Mouse (Mus musculus) hematopoietic stem cell, adult 5-6 weeks (primary cell): ENCODE measurements around the gene Atg9a. TPM values are rescaled to one million over a fixed set of nuclear protein-coding genes. Genes with fewer than 3 reads are reported as not detected.

ENCODE experiments used
- ATAC-seq, 2 experiments: fragments of 125-278 bp in 1 of 2; replicated peaks in 1 of 2; 2 replicates each; pipeline ENCODE4 v1.8.0; 2016 to 2017; ENCODE audit warnings: inconsistent platforms in 2 of 2, mild to moderate bottlenecking in 2 of 2, moderate number of reproducible peaks in 2 of 2, low read depth in 1 of 2, moderate TSS enrichment in 1 of 2; ENCODE audit not compliant: low FRiP score in 2 of 2, poor library complexity in 2 of 2, severe bottlenecking in 2 of 2, insufficient read depth in 1 of 2, low TSS enrichment in 1 of 2
- total RNA-seq: library from RNA; stranded (forward); fragments of 172-1452, 232-1000 nt; gene quantifications from 2 replicates; pipeline ENCODE4 v1.2.3, GENCODE M21; 2017

Gene Atg9a
- total RNA-seq, 1 experiment from 2014 or later, result 7.5 TPM

DNA sequence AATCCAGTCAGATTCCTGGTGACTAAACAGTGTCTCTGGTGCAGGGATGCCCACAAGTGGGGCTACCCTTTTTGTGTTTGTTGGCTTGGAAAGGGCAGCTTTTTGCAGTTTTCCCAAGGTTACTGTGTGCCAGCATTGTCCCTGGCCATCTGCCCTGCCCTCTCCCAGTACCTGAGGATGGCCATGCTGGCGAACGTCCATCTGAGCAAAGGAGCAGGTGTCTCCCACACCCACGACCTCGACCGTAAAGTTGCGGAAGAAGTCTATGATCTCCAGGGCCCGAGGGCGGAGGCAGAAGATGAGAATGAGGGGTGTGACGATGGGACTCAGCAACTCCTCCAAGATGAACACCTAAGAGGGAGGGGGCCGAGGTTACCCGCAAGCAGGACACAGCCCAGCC, 6.5 kb downstream of the Atg9a start:
- ATAC-seq, result no peak

DNA sequence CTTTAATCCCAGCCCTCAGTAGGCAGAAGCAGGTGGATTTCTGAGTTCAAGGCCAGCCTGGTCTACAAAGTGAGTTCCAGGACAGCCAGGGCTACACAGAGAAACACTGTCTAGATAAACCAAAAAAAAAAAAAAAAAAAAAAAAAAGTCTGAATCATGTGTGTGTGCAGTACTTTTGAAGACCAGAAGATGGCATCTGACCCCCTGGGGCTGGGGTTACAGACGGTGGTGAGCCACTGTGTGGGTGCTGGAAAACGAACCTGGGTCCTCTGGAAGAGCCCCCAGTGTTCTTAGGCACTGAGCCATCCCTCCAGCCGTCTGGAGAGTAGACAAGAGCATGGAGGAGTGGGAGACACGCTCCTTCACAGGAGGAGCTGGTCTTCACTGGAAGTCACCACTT, 9.8 kb downstream of the Atg9a start:
- ATAC-seq, result no peak

DNA sequence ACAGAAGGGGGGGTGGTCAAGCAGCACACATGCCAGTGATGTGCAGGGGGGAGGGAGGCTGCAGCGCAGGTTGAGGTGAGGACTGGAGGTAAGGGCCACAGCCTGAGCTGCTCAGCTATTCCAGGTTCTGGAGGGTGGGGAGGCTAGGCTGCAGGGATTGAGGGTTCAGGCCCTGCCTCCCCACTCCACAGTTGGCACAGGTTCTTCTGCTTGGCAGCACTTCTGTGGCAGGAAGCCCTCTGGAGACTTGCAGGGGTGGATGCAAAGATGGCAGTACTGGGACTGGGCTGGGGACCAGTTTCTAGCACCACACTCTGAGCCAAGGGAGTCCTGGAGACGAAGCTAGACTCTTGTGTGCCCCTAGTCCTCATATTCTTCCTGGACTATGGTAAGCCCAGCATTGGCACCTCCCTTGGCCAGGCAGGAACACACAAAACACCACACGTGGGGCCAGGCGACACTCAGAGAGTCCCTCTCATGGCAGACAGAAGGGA, 10.6 kb downstream of the Atg9a start:
- ATAC-seq, result no peak

DNA sequence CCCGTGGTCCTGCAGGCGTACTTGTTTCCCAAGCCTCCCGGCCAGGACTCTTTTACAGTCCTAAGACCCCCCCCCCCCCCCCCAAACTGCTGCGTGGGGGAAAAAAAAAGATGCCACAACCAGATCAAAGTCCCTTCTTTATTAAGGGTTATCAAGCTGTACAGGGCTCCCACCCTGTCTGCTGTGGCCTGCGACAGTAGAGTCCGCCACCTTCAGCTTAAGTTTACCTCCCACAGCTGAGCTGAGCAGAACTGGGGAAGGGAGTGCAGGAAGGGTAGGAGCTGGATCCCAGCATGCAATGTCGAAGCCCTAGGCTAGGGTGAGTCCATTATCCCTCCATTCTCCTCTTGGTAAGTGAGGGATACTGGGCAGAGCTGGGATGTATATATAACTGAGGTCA, 11.3 kb downstream of the Atg9a start:
- ATAC-seq, result no peak

DNA sequence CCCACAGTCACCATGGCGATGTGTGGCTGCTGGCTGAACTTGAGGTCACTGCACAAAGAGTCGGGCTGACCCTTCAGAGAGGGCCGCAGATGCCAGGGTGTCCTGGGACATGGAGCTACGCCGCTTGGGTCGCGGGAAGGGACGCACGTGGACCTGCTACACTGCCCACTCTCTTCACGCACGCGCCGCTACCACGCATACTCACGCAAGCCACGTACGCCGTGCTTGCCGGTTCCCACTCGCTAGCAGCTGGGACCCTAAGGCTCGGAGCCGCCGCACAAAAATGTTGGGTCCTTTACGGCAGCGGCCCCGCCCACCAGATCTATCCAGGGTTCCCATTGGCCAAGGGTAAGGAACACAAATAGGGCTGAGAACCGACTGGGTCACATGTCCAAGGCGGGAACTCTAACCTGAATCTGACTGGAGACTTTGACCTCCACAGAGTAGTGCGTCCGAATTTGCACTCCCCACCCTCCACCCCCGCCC, 11.8 kb downstream of the Atg9a start, which contains the start of gene Abcb6:
Gene Abcb6 (minus strand): TSS at position 288 of the 486 bp plus-strand sequence.
- ATAC-seq, result peak; percentile 74 to 88

DNA sequence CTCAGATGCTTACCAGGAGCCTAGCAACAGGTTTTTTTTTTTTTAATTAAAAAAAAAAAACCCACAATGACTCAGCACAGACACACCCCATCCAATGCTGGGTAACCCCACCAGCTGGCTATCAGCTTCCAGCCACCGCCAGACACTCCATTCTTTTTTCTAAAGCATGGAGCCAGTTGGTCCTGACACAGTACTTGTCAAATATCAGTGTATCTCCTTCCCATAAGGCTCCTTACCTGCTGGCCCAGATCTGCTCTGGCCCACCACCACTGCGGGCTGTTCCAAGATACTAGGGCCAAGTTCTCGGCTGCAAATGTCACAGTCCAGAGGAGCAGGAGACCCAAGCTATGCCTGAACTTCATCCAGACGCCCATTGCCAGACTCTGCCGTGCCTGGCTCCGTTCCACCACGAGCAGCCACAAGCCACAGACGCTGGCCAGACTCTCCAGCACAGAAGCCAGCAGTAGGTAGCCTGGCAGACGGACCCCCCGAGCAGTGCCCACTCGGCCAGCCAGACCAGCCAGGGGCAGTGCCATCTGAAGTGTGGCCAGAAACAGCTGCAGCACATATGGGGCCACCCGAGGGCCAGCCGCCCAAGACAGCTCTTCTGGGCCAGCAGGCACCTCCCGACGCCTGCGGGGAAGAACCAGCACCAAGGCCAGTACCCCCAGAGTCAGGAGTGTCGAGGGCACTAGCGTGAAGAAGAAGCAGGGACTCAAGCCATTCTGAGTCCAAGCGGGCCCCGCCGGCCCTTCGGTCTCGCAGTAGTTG, 12.5 kb downstream of the Atg9a start:
- ATAC-seq, result peak; percentile 46 to 74

DNA sequence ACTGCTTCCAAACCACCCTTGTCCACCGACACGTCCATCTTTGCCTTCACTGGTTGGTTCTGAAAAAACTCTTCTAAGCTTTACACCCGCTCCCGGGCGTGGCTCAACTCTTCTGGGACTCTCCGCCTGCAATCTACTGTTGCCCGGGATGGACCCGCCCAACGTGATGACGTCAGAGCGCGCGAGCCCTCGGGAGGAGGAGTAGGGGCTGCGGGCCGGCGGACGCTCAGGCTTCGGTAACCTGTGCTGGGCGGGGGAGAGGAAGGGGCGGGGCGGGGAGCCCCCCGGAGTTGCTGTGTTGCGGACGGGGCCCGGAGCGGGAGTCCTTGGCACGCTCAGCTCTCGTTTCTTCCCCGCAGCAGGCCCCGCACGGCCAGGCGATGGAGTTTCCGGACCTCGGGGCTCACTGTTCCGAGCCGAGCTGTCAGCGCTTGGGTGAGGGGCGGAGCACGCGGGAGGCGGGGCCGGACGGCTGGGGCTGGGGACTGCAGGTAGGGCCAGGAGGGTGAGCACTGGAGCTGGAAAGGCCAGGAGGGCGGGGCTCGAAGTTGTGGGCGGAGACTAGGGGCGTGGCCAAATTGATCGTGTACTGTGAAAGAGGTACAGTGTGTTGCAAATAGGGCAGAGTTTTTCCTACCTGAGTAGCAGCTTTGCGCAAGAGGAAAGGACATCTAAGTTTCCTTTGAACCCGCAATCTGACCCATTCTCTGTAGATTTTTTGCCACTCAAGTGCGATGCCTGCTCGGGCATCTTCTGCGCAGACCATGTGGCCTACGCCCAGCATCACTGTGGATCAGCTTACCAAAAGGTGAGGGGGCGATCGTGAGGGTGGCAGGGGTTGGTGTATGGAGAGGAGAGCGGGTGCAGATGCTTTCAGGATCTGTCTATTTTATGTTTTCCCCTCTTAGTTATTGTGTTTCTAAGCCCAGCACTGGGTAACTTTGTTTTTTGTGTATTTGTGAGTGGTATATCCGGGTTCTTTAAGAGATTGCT, 23.2 kb downstream of the Atg9a start, which contains the start of gene Zfand2b:
Gene Zfand2b (plus strand): TSS at position 175 of the 993 bp plus-strand sequence.
- ATAC-seq, result peak; percentile 92 to 93

DNA sequence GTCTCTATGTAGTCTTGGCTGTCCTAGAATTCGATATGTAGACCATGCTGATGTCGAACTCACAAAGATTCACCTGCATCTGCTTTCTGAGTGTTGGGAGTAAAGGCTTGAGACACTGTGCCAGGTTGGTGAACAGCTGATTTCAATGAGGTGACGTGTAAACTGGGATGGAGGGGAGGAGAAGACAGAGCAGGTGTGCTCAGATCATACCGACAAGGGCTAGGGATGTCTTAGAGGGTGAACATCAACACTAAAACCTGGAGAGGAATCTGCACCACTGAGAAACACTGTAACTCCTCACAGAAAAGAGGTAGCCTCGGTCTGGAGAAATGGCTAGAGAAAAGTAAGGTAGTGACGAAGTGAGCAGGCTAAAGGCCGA, 23.9 kb downstream of the Atg9a start:
- ATAC-seq, result peak in 1 of 2 experiments; percentile 3; a peak in 1 of 4 replicates

DNA sequence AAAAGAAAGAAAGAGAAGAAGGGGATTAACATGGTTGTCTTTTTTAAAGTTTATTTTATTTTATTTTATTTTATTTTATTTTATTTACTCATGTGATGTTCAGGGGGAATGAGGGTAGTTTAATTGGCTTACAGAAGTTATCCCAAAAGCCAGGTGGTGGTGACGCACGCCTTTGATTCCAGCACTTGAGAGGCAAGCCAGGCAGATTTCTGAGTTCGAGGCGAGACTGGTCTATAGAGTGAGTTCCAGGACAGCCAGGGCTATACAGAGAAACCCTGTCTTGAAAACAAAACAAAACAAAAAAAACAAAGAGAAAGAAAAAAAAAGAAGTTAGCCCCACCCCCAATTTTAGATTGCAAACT, 31.8 kb downstream of the Atg9a start:
- no peak for ATAC-seq

DNA sequence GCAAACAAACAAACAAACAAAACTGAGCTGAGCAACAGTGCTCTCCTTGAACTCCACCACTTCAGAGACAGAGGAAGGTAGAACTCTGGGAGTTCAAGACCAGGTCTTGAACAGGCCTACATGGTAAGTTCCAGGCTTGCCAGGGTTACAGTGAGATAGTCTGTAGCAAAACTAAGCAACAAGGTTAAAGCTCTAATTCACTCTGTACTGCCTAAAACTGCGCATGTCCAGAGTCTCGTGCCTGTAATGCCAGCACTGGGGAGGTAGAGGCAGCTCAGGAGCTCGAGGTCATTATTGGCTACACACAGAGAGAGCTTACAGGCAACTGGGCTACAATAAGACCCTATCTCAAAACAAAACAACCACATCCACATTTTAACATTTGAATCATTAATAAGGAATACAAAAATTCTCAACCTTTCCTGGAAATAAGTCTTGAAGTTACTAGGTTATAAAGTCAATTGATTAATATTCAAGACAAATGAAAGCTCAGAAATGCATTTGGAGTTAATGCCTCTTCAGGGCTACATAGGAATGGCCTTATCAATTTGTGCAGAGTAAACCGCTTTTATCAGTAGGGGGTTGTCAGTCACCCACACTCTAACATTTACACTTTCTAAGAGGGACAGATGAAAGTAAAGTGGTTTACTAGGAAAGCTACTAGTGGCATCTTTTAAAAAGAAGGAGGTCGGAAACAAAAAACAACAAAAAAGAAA, 32.3 kb downstream of the Atg9a start:
- no peak for ATAC-seq

DNA sequence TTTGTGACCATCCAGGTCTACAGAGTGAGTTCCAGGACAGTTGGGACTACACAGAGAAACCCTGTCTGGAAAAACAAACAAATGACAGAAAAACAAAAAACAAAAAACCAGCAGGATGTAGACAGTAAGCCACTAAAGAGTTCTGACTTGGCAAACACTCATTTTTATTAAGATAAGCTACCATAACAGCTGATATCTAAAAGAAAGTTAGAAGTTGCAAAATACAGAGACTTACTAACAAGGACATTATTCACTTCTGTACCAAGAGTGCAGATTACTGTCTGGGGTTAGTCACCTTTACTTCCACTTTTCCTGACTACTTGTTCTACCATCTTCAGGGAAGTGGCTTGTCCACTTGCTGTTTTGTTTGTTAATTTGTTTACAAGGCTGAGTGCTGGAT, 33.0 kb downstream of the Atg9a start:
- no peak for ATAC-seq

DNA sequence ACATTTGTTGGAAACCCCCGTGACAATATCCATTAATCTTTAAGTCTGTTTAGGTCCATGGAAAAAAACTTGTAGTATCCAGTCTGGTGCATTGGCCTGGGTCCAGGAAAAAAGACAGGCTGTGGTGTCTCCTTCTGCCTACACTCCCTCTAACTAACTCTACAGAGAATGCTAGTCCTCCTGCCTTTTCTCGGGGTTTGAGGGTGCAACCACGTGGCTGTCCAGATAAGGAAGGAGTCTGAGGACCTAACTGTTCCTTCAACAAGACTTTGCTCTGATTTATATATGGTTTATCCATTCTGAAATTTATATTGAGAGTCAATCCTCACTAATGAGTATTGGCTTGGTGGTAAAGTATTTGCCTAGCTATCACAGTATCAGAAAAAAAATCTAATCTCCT, 36.2 kb downstream of the Atg9a start:
- no peak for ATAC-seq

DNA sequence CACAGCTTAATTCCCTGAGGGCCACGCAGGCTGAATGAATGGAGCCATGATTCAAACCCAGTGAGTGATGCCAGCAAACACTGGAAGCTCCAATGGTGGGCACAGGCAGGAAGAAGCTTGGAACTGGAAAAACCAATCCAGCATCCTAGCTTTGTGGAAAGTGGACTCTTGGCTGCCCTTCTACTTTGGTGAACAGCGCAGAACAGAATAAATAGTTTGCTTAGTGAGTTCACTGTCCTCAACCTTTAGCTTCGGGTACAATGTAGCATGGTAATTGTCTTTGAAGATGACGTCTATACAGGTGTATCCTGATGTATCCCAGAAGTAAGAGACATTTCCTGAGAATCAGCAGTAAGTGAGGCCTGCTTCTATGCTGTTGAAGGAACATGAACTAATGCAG, 43.3 kb downstream of the Atg9a start:
- no peak for ATAC-seq

DNA sequence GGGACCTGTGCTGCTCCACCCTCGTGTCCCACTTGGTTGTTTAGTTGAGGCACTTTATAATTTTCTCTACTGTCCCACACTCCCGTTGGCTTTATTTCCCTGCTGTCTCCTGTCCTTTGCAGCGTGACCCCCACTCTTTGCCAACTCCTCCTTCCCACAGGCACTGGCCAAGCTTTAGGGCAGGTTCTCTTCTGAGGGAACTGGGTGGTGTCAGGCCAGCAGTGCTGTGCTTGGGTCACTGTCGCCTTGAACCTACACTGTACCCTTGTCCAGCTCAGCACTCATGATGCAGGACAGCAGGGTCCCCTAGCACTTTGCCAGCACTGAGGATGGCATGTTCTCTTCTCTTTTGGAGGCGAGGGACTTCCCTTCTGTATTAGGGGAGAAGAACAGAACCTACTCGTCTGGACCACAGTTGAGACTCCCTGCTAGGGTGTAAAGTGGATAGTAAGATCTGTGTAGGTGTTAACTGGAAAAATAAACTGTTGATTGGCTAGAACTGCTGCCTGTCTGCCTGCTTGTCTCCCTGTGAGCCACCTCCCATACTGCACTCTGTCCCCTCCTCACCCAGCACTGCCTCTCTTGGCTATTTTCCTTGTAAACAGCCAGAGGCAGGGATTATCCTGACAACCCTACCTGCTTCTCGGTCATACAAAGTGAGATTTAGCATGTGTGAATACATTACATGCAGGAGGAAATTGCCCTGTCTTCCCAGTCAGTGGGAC, 44.4 kb downstream of the Atg9a start:
- no peak for ATAC-seq

DNA sequence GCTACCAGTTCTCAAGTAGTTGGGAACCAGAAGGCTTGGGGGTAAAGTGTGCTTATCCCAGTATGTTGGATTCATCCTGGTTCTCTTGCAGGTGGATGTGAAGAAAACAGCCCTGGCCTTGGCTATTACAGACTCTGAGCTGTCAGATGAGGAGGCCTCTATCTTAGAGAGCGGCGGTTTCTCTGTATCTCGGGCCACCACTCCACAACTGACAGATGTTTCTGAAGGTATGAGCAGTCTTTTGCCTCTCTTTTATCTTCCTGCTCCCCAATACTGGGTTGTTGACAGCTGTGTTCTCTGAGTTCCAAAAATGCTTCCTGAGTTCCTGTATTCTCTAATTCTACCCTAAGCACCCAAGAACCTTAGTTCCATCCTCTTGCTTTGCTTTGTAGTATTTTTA, 46.4 kb downstream of the Atg9a start:
- ATAC-seq, result no peak

DNA sequence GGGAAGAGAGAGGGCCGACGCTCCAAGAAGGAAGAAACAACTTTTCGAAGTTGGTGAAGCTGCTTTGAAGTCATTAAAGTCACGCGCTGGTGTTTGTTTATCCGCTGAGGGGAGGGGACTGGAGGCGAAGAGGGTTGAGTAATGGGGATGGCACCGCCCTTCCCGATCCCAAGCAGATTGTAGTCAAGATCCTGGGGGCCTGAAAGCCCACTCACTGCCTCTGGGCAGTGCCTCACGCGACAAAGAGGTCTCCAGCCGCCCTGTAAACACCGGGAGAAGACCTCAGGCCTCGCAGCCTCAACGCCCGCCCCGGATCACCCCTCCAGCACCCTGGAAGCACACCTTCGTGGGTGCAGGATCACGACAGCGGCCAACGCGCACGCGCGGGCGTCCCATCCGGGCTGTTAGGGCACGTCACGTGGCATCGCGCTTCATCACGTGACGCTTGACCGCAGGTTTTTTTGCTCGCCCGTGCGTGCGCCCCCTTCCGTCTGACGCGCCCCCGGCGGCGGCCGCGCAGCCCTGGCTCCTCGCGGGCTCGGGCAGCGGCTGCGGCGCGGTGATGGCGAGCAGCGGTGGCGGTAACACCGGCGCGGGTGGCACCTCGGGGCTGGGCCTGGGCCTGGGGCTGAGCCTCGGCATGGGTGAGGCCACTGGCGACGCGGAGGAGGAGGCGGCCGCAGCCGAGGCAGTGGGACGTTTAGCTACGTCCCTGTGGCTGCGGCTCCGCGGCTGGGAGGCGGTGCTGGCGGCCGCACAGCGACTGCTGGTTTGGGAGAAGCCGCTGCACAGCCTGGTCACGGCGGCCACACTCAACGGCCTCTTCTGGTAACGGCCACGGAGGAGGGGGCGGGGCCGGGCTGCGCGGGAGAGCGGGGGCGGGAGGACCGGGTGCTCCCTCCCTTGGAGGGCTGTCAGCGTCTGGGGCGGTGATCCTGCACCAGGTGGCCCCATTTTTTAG, 49.4 kb downstream of the Atg9a start, which contains the start of the genes Cnppd1 and Retreg2:
Gene Cnppd1 (minus strand): TSS at position 411 of the 961 bp plus-strand sequence.
Gene Retreg2 (plus strand): TSS at position 478 of the 961 bp plus-strand sequence.
- ATAC-seq, result peak; percentile 63 to 68
